Mouse (Mus musculus) embryonic facial prominence, embryonic 15.5 days (tissue): ENCODE data around the gene Rnd2. TPM values are rescaled to one million over a fixed set of nuclear protein-coding genes. Genes with fewer than 3 reads are reported as not detected.
"Not testable (repeated sequence)": the region's sequence is repeated elsewhere in the genome, so short reads cannot be mapped to it uniquely, and the experiment has no call there.

ENCODE experiments used
- ATAC-seq: fragments of 200-750 bp; cut with Nextera tagmentation; 2 replicates; pipeline ENCODE4 v1.8.0; 2017; ENCODE audit warnings: low read depth, moderate TSS enrichment; ENCODE audit not compliant: insufficient number of reproducible peaks, low FRiP score, low TSS enrichment
- H3K27ac ChIP-seq: fragments of 300-500 bp; sonication (generic); replicated peaks from 2 replicates; pipeline ENCODE4 v1.5.1; 2015; ENCODE audit warnings: mild to moderate bottlenecking, inconsistent platforms
- H3K27me3 ChIP-seq: fragments of 300-500 bp; sonication (generic); 2 replicates; pipeline ENCODE4 v1.6.1; 2015; ENCODE audit warnings: inconsistent platforms
- H3K36me3 ChIP-seq: fragments of 300-500 bp; sonication (generic); 2 replicates; pipeline ENCODE4 v1.6.1; 2015; ENCODE audit warnings: mild to moderate bottlenecking, inconsistent platforms
- H3K4me1 ChIP-seq: fragments of 300-500 bp; sonication (generic); 2 replicates; pipeline ENCODE4 v1.6.1; 2015; ENCODE audit warnings: inconsistent platforms
- H3K4me2 ChIP-seq: fragments of 300-500 bp; sonication (generic); replicated peaks from 2 replicates; pipeline ENCODE4 v1.6.1; 2015; ENCODE audit warnings: mild to moderate bottlenecking, inconsistent platforms
- H3K4me3 ChIP-seq: fragments of 300-500 bp; sonication (generic); replicated peaks from 2 replicates; pipeline ENCODE4 v1.5.1; 2015; ENCODE audit warnings: mild to moderate bottlenecking, inconsistent platforms
- H3K9ac ChIP-seq: fragments of 300-500 bp; sonication (generic); 2 replicates; pipeline ENCODE4 v1.6.1; 2015; ENCODE audit warnings: inconsistent platforms
- H3K9me3 ChIP-seq: fragments of 300-500 bp; sonication (generic); replicated peaks from 2 replicates; pipeline ENCODE4 v1.6.1; 2016; ENCODE audit warnings: inconsistent platforms
- WGBS: fragments of 180-500 bp; shearing (Covaris S2); methylation state at CpG from one replicate; pipeline ENCODE4 v1.1.7; 2015; 5-methylcytosine and 5-hydroxymethylcytosine counted together
- polyA plus RNA-seq: library from polyadenylated mRNA; unstranded; fragments of >200 nt; fragmentation: Nextera tagmentation; extraction: Ambion mirVana; gene quantifications from 2 replicates; pipeline ENCODE4 v1.2.1, GENCODE M21; 2015

Rnd2 gene
- polyA plus RNA-seq, 1 experiment from 2014 or later = 12.1 TPM

DNA sequence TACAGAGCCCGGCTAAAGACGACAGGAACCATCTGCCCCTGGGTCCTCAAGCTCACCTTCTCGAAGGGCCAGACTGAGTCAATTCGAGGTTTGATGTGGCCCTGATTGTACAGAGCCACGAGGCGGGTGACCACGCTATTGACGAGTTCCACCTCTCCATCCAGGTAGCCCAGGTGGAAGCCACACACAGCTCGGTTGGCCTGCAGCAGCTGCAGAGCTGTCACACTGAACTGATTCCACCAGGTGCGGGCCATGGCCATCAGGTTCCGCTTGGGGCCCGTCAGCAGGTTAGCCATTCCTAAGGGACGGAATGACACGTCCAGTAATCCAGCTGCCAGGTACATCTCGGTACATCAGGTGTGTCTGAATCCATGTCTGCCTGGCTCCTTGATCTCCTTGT lies 4.5 kb upstream of the Rnd2 start:
- no peak overlapping the region for H3K27ac ChIP-seq
- H3K27me3 ChIP-seq = no peaks in the 10 kb centered on the region
- peaks cover 51% of the 10 kb centered on the region for H3K36me3 ChIP-seq
- no peak overlapping the region for H3K9ac ChIP-seq
- no peak overlapping the region for H3K4me2 ChIP-seq
- no peak overlapping the region for H3K4me3 ChIP-seq
- no peak for ATAC-seq
- H3K9me3 ChIP-seq = no peaks in the 10 kb centered on the region
- peaks cover 26% of the 10 kb centered on the region for H3K4me1 ChIP-seq
- 79% methylated on average over 15 of the region's 15 CpGs for WGBS

DNA sequence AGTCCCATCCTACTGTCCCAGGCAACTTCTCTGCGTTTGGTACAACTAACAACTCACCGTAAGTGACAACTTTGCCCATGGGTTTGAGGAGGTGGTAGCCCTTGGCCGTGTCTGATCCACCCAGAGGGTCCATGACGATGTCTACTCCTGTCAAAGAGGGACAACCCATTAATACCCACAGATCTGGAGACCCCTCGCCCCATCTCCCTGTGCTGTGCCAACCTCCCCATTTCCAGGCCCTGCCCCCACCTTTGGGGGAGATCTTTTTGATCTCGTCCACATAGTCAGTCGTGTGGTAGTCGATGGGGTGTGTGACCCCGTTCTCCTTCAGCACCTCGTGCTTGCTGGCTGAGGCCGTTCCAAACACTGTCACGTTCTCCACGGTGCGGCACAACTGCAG lies 2.7 kb upstream of the Rnd2 start:
- peaks cover 34% of the 10 kb centered on the region for H3K4me1 ChIP-seq
- H3K4me3 ChIP-seq = no peak overlapping the region
- H3K27me3 ChIP-seq = no peaks in the 10 kb centered on the region
- H3K9ac ChIP-seq = no peak overlapping the region
- 88% methylated on average over 14 of the region's 14 CpGs for whole genome bisulfite sequencing
- H3K36me3 ChIP-seq = peaks cover 51% of the 10 kb centered on the region
- H3K9me3 ChIP-seq = no peaks in the 10 kb centered on the region
- ATAC-seq = no peak
- no peak overlapping the region for H3K27ac ChIP-seq
- H3K4me2 ChIP-seq = no peak overlapping the region

DNA sequence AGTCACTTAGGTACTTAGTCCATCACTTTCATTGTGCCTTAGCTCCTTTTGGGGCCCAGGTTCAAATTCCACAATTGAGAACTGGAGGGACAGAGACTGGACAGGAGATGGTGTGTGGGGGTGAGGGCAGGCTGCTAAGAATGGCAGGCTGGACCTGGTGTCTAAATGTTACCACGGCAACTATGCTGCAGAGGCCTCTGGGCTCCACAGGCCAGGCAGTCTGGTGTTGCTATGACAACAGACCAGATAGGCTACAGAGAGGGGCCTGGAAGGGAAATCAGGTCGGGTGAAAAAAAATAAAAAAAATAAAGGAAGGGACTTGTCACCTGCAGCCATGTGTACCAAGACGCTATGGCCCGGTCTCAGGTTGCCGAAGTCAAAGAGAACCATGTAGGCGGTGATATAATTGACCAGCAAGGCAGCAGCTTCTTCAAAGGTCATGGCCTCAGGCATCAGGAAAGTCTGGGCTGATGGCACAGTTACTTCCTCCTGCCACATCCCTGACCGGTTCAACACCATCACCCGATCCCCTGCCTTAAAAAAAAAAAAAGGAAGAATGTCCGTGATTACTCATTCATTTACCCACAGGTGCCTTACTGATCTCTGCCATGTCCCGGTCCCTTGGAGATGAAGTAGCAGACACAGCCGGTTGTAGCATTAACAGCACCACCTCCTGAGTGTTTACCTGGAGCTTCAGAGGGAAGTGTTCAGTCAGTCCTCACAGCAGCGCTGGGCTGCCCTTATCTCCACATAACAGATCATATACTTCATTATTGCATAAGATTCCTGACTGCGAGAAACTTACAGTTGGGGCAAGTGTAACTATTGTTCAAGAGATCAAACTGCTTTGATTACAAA lies 2.0 kb upstream of the Rnd2 start:
- peaks cover 41% of the 10 kb centered on the region for H3K4me1 ChIP-seq

DNA sequence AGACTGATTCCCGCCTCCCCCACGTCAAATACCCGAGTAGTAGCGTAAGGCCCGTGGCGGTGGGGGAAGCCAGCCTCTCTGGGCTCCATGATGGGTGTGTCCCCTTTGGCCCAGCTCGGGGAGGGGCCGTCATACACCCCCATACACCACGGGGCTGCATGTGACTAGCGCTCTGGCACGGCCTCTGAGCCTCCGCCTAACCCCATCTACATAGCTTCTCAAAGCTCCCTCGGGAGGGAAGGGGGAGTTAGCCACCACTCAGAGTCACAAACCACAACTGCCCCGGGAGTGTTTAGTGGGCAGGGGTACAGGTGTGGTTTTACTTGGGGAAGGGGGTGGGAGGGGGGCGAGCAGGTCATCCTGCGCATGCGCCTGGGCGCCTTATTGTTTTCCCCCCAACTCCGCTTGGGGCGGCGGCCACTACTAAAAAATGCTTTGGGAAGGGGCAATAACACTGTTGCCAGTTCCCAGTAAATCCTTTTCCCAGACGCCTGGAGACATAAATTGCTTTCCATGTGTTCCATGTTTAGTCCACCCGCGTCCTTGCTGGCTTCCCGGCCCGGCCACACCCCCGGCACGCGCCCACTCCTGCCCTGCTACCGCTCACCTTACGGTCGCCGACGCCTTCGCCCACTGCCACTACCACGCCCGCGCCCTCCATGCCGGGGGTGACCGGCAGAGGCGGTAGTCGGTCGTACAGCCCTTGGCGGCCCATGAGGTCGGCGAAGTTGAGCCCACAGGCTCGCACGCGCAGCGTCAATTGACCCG lies 486 bp downstream of the Rnd2 start:
- Histone ChIP-seq H3K9me3 (no peaks in the 10 kb centered on the region), H3K4me1 (peaks cover 51% of the 10 kb centered on the region), H3K36me3 (peaks cover 25% of the 10 kb centered on the region), H3K4me2 (peak overlapping the region; percentile 84), H3K27ac (peak overlapping the region; percentile 83), H3K27me3 (no peaks in the 10 kb centered on the region), H3K9ac (peak overlapping the region; percentile 69), H3K4me3 (peak overlapping the region; percentile 87)
- peak; percentile 71; the same call in 1 of the 2 replicates for ATAC-seq
- WGBS = under 1% methylated on average over 50 of the region's 51 CpGs

More for the DNA sequence above, 2.0 kb upstream of the Rnd2 start:
- 33% methylated on average over 13 of the region's 13 CpGs for WGBS
- H3K27ac ChIP-seq = no peak overlapping the region
- H3K9ac ChIP-seq = no peak overlapping the region
- H3K27me3 ChIP-seq = no peaks in the 10 kb centered on the region
- no peak overlapping the region for H3K4me3 ChIP-seq
- no peaks in the 10 kb centered on the region for H3K9me3 ChIP-seq
- ATAC-seq = no peak
- peaks cover 49% of the 10 kb centered on the region for H3K36me3 ChIP-seq
- H3K4me2 ChIP-seq = no peak overlapping the region

DNA sequence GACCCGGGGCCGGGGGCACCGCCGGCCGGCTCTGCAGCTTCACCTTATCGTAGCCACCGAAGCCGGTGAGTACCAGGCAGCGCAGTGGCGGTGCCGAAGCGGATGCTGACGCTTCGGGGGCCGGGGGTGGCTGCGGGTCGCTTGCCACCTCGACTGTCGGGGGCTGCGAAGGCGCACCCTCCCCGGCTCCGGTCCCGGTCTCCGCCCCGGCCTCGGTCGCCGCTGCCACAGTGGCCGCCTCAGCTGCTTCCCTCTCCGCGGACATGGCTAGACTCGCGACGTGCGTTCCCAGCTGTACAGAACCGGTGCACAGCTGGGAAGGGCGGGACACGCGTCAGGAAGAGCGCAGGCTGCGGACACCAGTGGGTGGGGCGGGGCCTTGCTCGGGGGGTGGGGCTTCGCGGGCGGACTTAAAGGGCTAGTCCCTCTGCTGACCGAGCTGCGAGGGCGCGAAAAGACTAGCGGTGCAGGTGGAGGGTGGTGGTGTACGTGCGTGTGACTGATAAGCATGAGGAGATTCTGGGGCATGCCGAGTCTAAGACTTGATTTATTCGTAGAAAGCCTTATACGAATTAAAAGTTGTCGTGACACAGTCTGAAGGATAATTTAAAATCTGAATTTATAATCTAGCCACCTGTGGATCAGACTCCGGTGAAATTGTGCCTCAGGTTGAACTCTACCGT lies 1.2 kb downstream of the Rnd2 start, which contains the start of gene Vat1:
Gene Vat1 (minus strand): TSS at position 362 of the 683 bp plus-strand sequence.
- H3K9ac ChIP-seq = peak within 1 kb of the TSS; percentile 69
- peak within 1 kb of the TSS; percentile 83 for H3K27ac ChIP-seq
- H3K4me2 ChIP-seq = peak within 1 kb of the TSS; percentile 84
- WGBS = 1% methylated on average over 58 of the region's 60 CpGs
- H3K4me1 ChIP-seq = peaks cover 51% of the 10 kb centered on the region
- H3K27me3 ChIP-seq = no peaks in the 10 kb centered on the region
- peak; percentile 67; the same call in 1 of the 2 replicates for ATAC-seq
- no peaks in the 10 kb centered on the region for H3K9me3 ChIP-seq
- H3K4me3 ChIP-seq = peak within 1 kb of the TSS; percentile 87
- H3K36me3 ChIP-seq = peaks cover 19% of the 10 kb centered on the region

DNA sequence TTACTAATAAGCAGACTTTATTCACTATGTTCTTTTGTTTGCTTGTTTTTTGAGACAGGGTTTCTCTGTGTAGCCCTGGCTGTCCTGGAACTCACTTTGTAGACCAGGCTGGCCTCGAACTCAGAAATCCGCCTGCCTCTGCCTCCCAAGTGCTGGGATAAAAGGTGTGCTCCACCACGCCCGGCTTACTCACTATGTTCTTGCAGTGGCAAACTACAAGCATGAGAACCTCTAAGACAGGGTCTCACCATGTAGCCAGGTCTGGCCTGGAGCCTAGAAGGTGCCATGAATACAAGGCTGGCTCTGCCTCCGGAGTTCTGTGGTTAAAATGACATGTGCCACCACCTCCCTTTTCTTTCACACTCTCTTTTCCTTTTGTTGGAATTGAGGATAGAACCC lies 1.8 kb downstream of the Rnd2 start:
- H3K27ac ChIP-seq, H3K9ac ChIP-seq, H3K27me3 ChIP-seq, ATAC-seq, H3K9me3 ChIP-seq: not testable (repeated sequence)
- Histone ChIP-seq H3K4me3 (peak overlapping the region; percentile 87), H3K4me2 (peak overlapping the region; percentile 84), H3K36me3 (peaks cover 13% of the 10 kb centered on the region), H3K4me1 (peaks cover 51% of the 10 kb centered on the region)
- WGBS = 59% methylated on average over 5 of the region's 5 CpGs

DNA sequence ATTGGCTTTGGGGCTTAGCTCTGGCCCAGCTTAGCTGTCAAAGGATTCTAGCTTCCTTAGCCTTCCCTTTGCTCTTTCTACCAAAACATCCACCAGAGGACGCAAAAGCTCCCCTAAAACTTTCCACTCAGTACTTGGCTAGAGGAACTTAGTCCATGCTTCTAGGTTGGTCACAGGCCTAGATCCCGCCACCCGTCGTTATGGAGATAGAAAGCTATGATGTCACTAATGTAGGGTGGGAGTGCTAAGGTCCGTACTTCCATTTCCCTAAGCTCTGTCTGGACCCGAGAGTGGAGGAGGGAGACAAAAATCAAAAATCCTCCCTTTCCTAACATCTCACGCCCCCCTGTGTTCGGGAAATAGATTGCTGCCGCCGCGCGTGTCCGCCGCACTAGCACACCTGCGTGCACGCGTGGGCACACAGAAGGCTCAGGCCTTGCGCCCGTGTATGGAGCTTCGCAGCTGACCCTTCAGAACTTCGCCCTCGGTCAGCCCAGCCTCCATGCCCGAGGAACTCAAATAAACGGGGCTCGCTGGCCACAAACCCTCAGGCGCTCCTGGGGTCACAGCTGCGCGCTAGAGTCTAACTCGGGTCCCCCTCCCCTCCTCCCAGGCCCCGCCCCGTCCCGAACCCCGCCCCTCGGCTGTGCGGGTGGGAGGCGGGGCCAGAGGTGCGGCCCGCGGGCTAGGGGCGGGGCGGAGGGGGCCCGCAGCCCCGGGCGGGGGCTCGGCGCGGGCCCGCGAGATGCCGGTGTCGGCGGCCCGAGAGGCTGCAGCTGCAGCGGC lies 2.9 kb downstream of the Rnd2 start:
- no peaks in the 10 kb centered on the region for H3K9me3 ChIP-seq
- H3K36me3 ChIP-seq = 0 out of 2 replicates have a peak, but pooled peaks cover 2% of the 10 kb centered on the region
- peak overlapping the region; percentile 48; the same call in 1 of the 2 replicates for H3K27ac ChIP-seq
- peak; percentile 85 for ATAC-seq
- peak overlapping the region; percentile 72 for H3K4me3 ChIP-seq
- H3K4me2 ChIP-seq = peak overlapping the region; percentile 97
- peaks cover 48% of the 10 kb centered on the region for H3K4me1 ChIP-seq
- H3K9ac ChIP-seq = peak overlapping the region; percentile 64
- H3K27me3 ChIP-seq = no peaks in the 10 kb centered on the region
- WGBS = under 1% methylated on average over 54 of the region's 54 CpGs

DNA sequence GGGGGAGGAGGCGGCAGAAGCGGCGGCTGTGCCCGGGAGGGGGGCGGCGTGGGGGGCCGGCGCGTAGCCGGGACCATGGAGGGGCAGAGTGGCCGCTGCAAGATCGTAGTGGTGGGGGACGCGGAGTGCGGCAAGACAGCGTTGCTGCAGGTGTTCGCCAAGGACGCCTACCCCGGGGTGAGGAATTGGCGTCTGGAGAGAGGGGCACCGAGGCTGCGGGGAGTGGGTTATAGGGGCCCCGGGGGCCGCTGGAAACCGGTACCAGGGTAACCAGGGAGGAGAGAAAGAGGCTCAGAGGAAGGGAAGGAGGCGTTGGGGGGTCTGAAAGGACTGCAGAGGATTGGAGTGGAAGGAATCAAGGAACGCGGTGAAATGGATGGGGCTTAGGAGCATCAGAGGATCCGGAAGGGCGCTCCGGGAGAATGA lies 3.5 kb downstream of the Rnd2 start:
- Histone ChIP-seq H3K4me3 (peak overlapping the region; percentile 72), H3K9me3 (no peaks in the 10 kb centered on the region), H3K36me3 (no peaks in the 10 kb centered on the region), H3K4me2 (peak overlapping the region; percentile 97), H3K4me1 (peaks cover 42% of the 10 kb centered on the region), H3K27ac (peak overlapping the region; percentile 48; the same call in 1 of the 2 replicates), H3K27me3 (no peaks in the 10 kb centered on the region), H3K9ac (peak overlapping the region; percentile 64)
- peak; percentile 6; the same call in 1 of the 2 replicates for ATAC-seq
- 1% methylated on average over 28 of the region's 31 CpGs for WGBS

DNA sequence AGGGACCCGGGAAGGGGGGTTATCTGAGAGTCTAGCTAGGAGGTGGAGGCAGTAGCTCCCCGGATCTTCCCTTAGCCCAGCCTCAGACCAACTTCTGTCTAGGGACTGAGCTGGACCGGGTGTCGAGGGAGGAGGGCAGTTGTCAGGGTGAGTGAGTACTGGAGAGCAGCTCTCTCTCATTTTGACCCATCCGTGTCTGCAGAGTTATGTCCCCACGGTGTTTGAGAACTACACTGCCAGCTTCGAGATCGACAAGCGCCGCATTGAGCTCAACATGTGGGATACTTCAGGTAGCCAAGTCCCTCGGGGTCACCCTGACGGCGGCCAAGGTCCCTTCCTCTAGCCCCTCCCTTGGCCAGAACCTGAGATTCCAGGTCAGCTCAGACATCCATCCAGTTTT lies 3.9 kb downstream of the Rnd2 start:
- WGBS = 3% methylated on average over 13 of the region's 13 CpGs
- ATAC-seq = no peak
- H3K9ac ChIP-seq = peak overlapping the region; percentile 64
- no peaks in the 10 kb centered on the region for H3K9me3 ChIP-seq
- peak overlapping the region; percentile 97 for H3K4me2 ChIP-seq
- H3K27me3 ChIP-seq = no peaks in the 10 kb centered on the region
- H3K27ac ChIP-seq = no peak overlapping the region
- H3K36me3 ChIP-seq = no peaks in the 10 kb centered on the region
- peaks cover 39% of the 10 kb centered on the region for H3K4me1 ChIP-seq
- peak overlapping the region; percentile 72 for H3K4me3 ChIP-seq

DNA sequence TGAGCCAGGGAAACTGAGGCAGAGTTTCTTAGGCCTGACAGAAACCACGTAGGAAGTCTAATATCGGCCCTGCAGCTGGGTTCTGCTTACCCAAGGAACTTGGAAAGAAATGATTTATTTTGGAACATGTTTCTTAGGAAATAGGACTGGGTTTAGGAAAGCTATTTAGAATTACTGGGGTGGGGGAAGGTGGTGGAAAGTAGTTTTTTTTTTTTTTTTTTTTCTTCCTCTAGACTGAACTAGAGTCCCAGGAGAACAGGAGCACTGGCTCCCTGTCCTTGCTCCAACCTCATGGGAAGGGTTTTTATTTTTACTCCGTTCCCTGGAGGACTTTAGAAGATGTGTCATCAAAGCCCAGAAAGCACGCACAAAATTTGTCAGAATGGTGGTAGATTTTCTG lies 4.4 kb downstream of the Rnd2 start:
- Histone ChIP-seq H3K4me3 (peak overlapping the region; percentile 72), H3K36me3 (no peaks in the 10 kb centered on the region), H3K9ac (no peak overlapping the region), H3K9me3 (no peaks in the 10 kb centered on the region), H3K4me2 (peak overlapping the region; percentile 97), H3K4me1 (peaks cover 35% of the 10 kb centered on the region), H3K27me3 (no peaks in the 10 kb centered on the region), H3K27ac (no peak overlapping the region)
- no peak for ATAC-seq
- 57% methylated on average over 4 of the region's 4 CpGs for WGBS
